22 mouse cellular contexts compared by ENCODE assay signal in the genomic region with DNA sequence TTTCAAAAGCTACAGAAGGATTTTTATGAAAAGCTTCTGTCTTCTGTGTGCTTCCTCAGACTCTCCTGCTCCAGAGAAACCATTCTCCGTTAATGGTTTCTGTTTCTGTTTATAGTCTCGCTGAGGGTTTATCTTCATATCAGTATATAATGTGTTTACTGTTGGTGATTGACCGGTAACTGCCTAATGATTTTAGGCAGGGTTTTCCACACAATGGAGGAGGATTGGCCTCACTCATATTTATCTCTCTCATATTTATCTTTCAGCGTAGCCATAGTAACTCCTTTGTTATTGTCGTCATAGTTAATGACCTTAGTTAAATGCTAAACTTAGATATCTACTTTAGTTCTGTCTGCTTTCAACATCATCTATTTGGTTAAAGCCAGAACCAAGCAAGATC. TPM values are rescaled to one million over a fixed set of nuclear protein-coding genes. Genes with fewer than 3 reads are reported as not detected.
DNase-seq lines count a peak whose midpoint lies in the region; ATAC-seq and TF ChIP-seq lines count a peak whose summit lies in the region.
"Had no signal": no experiment of that assay in that cellular context is flagged by ENCODE, and none has a peak within 500 bp of the region (broad histone marks: within the 10 kb centered on the region; RNA-seq: fewer than 3 reads in every experiment).

No protein-coding gene starts in this region.

- H3K9me3 ChIP-seq in lung, embryonic 15.5 days: no peaks in the 10 kb centered on the region
- H3K9me3 ChIP-seq in stomach, postnatal 0 days (ENCODE audit: control insufficient read depth, low read length): no peaks in the 10 kb centered on the region
- H3K9me3 ChIP-seq: hindbrain, embryonic 15.5 days; limb, embryonic 10.5 days had no signal

- H3K4me3 ChIP-seq in lung, embryonic 15.5 days: no peak overlapping the region
- H3K4me3 ChIP-seq in stomach, postnatal 0 days (ENCODE audit: low read depth, low read length): no peak overlapping the region
- H3K4me3 ChIP-seq: heart, embryonic 13.5 days; hindbrain, embryonic 15.5 days; layer of hippocampus, adult 2 months; left cerebral cortex, adult 2 months; limb, embryonic 10.5 days had no signal

- no peak for ATAC-seq in lung, embryonic 15.5 days (ENCODE audit: borderline replicate concordance, extremely low read depth, low FRiP score, low TSS enrichment)
- ATAC-seq in granulocyte monocyte progenitor cell, adult 5-6 weeks (replicated peaks; ENCODE audit: poor library complexity, severe bottlenecking): peak; percentile 27
- peak; percentile 69 for ATAC-seq in megakaryocyte progenitor cell, adult 5-6 weeks (replicated peaks; ENCODE audit: poor library complexity)
- ATAC-seq in stomach, postnatal 0 days (ENCODE audit: low FRiP score, low TSS enrichment): peak; percentile 80
- ATAC-seq: forebrain, embryonic 16.5 days; liver, postnatal 0 days had no signal

- H3K36me3 ChIP-seq in lung, embryonic 15.5 days: no peaks in the 10 kb centered on the region
- H3K36me3 ChIP-seq in stomach, postnatal 0 days (ENCODE audit: control insufficient read depth, insufficient read depth, low read length): no peaks in the 10 kb centered on the region
- H3K36me3 ChIP-seq: heart, embryonic 13.5 days; hindbrain, embryonic 15.5 days; limb, embryonic 10.5 days had no signal

- no peak overlapping the region for H3K27ac ChIP-seq in lung, embryonic 15.5 days
- no peak overlapping the region for H3K27ac ChIP-seq in stomach, postnatal 0 days (replicated peaks)
- H3K27ac ChIP-seq: heart, embryonic 13.5 days; hindbrain, embryonic 15.5 days; layer of hippocampus, adult 2 months; left cerebral cortex, adult 2 months; limb, embryonic 10.5 days had no signal

- WGBS in lung, embryonic 15.5 days: 33% methylated on average over 5 of the region's 5 CpGs
- WGBS in stomach, postnatal 0 days: 25% methylated on average over 5 of the region's 5 CpGs

- H3K4me2 ChIP-seq in lung, embryonic 15.5 days: 0 out of 2 replicates have a peak overlapping the region, but pooled peaks have one; percentile 3
- no peak overlapping the region for H3K4me2 ChIP-seq in stomach, postnatal 0 days (replicated peaks; ENCODE audit: low read depth)
- H3K4me2 ChIP-seq: heart, embryonic 13.5 days; hindbrain, embryonic 15.5 days had no signal

- H3K27me3 ChIP-seq in lung, embryonic 15.5 days: no peaks in the 10 kb centered on the region
- H3K27me3 ChIP-seq in stomach, postnatal 0 days (ENCODE audit: control insufficient read depth, insufficient read depth, low read length): no peaks in the 10 kb centered on the region
- H3K27me3 ChIP-seq: heart, embryonic 13.5 days; hindbrain, embryonic 15.5 days had no signal

- H3K4me1 ChIP-seq in lung, embryonic 15.5 days: no peaks in the 10 kb centered on the region
- H3K4me1 ChIP-seq in stomach, postnatal 0 days (replicated peaks; ENCODE audit: control insufficient read depth, insufficient read depth): no peaks in the 10 kb centered on the region
- H3K4me1 ChIP-seq: heart, embryonic 13.5 days; hindbrain, embryonic 15.5 days; limb, embryonic 10.5 days had no signal

- H3K9ac ChIP-seq in lung, embryonic 15.5 days: no peak overlapping the region
- no peak overlapping the region for H3K9ac ChIP-seq in stomach, postnatal 0 days (ENCODE audit: low read length)
- H3K9ac ChIP-seq: heart, embryonic 13.5 days; hindbrain, embryonic 15.5 days; liver, postnatal 0 days had no signal

- DNase-seq in lung, postnatal 4 days: no peak
- peak; percentile 11 for DNase-seq in stomach, postnatal 0 days (ENCODE audit: low spot score)
- no peak for DNase-seq in gastrocnemius, adult 18-20 months (ENCODE audit: low spot score)
- DNase-seq in kidney, postnatal 25 days: no peak
- DNase-seq in embryo, embryonic 9.5 days (ENCODE audit: extremely low spot score): no peak
- DNase-seq: adrenal gland, adult 2 months; cerebellum, adult 9-10 months; heart, postnatal 36 days; kidney, adult 2 months; kidney, postnatal 10 days; liver, postnatal 0 days; retina, postnatal 1 day; thymus, postnatal 14 days had no signal

- no peak for TF ChIP-seq EP300 in stomach, postnatal 0 days (optimal IDR thresholded peaks at IDR 0.05)

- no peak for TF ChIP-seq CTCF in stomach, postnatal 0 days (IDR thresholded peaks at IDR 0.05; ENCODE audit: low read depth)

RNA-seq across cellular contexts. Expression of gene Plac8, which starts 18.5 kb away (rescaled TPM):
- 12.7 and 20.7 TPM in 2 replicates for polyA plus RNA-seq in lung, embryonic 15.5 days (2015; fragmentation: Nextera tagmentation; extraction: Ambion mirVana)
- 5,016 and 5,973 TPM in 2 replicates for total RNA-seq in granulocyte monocyte progenitor cell, adult 5-6 weeks (2014; fragmentation: Nextera tagmentation)
- 4,049 and 4,633 TPM in 2 replicates for total RNA-seq in granulocyte monocyte progenitor cell, adult 5-6 weeks (2017)
- total RNA-seq in megakaryocyte progenitor cell, adult 5-6 weeks (2015): 4,454 and 4,759 TPM in 2 replicates
- total RNA-seq in megakaryocyte progenitor cell, adult 5-6 weeks (2017): 3,425 and 3,832 TPM in 2 replicates
- 379 and 398 TPM in 2 replicates for polyA plus RNA-seq in stomach, postnatal 0 days (2015; fragmentation: Nextera tagmentation; extraction: Ambion mirVana)
- under 1 TPM in 1 of 2 experiments, not detected in 1; 0.80 TPM for total RNA-seq in gastrocnemius, adult 18-20 months (2021)
- total RNA-seq: layer of hippocampus, adult 2 months; left cerebral cortex, adult 2 months had no signal

Comparison
In these comparisons a context has a peak if more than half of its experiments do, and no peak if none do; other contexts are left out.
1. RNA of gene Plac8, which starts 18.5 kb away (total RNA-seq): 4,049 to 5,973 TPM in granulocyte monocyte progenitor cell, adult 5-6 weeks and 3,425 to 4,759 TPM in megakaryocyte progenitor cell, adult 5-6 weeks; 0.80 TPM in gastrocnemius, adult 18-20 months; every median in the first group is over 1,000 times any median in the second.